Mouse (Mus musculus) intestine, embryonic 15.5 days (tissue): ENCODE data around the gene Ros1. TPM values are rescaled to one million over a fixed set of nuclear protein-coding genes. Genes with fewer than 3 reads are reported as not detected.

ENCODE experiments used
- ATAC-seq: fragments of 200-750 bp; cut with Nextera tagmentation; 2 replicates; pipeline ENCODE4 v1.8.0; 2017; ENCODE audit warnings: moderate TSS enrichment, moderate library complexity
- H3K27ac ChIP-seq: fragments of 300-500 bp; sonication (generic); 2 replicates; pipeline ENCODE4 v1.5.1; 2015; ENCODE audit warnings: mild to moderate bottlenecking, inconsistent platforms
- H3K27me3 ChIP-seq: fragments of 300-500 bp; sonication (generic); replicated peaks from 2 replicates; pipeline ENCODE4 v1.6.1; 2015; ENCODE audit warnings: inconsistent platforms
- H3K36me3 ChIP-seq: fragments of 300-500 bp; sonication (generic); 2 replicates; pipeline ENCODE4 v1.6.1; 2015; ENCODE audit warnings: inconsistent platforms
- H3K4me1 ChIP-seq: fragments of 300-500 bp; sonication (generic); replicated peaks from 2 replicates; pipeline ENCODE4 v1.6.1; 2015; ENCODE audit warnings: inconsistent platforms
- H3K4me2 ChIP-seq: fragments of 300-500 bp; sonication (generic); replicated peaks from 2 replicates; pipeline ENCODE4 v1.6.1; 2015; ENCODE audit warnings: mild to moderate bottlenecking, inconsistent platforms
- H3K4me3 ChIP-seq: fragments of 300-500 bp; sonication (generic); replicated peaks from 2 replicates; pipeline ENCODE4 v1.5.1; 2015; ENCODE audit warnings: inconsistent platforms
- H3K9ac ChIP-seq: fragments of 300-500 bp; sonication (generic); 2 replicates; pipeline ENCODE4 v1.6.1; 2015; ENCODE audit warnings: inconsistent platforms
- H3K9me3 ChIP-seq: fragments of 300-500 bp; sonication (generic); 2 replicates; pipeline ENCODE4 v1.6.1; 2016; ENCODE audit warnings: inconsistent platforms
- WGBS: fragments of 180-500 bp; shearing (Covaris S2); methylation state at CpG from one replicate; pipeline ENCODE4 v1.1.7; 2015; 5-methylcytosine and 5-hydroxymethylcytosine counted together
- polyA plus RNA-seq: library from polyadenylated mRNA; unstranded; fragments of >200 nt; fragmentation: Nextera tagmentation; extraction: Ambion mirVana; gene quantifications from 2 replicates; pipeline ENCODE4 v1.2.1, GENCODE M21; 2015

Gene Ros1
- polyA plus RNA-seq, 1 experiment from 2014 or later: 3.3 TPM

DNA sequence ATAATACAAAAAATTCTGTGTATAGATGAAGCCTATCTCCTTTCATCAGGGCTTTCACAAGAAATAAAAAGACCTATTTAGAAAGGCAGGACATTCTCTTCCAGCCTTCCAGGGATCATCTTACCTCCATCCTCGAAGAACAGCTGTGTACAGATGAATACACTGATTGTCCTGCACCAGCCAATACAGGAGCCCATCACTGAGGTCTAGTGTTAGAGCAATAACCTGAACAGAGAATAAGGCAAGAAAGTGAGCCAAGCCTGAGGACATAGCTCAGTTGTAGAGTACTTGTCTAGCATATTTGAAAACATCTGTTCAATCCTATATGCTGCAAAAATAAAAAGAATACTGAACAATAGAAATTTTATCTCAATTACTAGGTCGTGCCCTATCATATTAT is 64.3 kb downstream of the Ros1 start:
- H3K4me2 ChIP-seq: no peak overlapping the region
- 58% methylated on average over 2 of the region's 2 CpGs for WGBS

DNA sequence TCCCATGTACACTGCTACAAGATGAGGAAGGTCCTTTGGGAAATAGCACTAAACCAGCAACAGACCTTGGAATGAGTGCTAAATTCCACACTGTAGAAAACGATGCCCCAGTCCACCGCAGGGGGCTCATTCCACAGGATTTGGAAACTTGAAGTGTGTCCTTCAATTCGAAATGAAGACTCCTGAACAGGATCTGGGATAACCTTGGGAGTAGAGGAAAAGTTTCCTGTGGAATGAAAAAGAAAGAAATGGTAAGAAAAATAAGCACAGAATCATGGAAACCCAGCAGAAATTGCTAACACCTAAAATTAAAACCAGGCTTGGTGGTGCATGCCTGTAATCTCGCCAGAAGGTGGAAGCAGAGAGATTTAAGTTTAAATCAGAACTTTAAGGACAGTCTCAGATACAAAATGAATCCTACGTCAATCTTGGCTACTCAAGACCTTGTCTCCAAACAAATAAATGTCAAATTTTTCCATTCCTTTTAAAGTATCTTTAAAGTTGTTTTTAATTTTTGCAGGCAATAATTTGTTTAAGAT is 66.1 kb downstream of the Ros1 start:
- Histone ChIP-seq H3K36me3 (no peaks in the 10 kb centered on the region), H3K9ac (no peak overlapping the region), H3K9me3 (no peaks in the 10 kb centered on the region), H3K4me2 (no peak overlapping the region), H3K4me1 (no peaks in the 10 kb centered on the region), H3K27me3 (no peaks in the 10 kb centered on the region), H3K4me3 (no peak overlapping the region), H3K27ac (no peak overlapping the region)
- WGBS: 57% methylated on average over 5 of the region's 5 CpGs
- no peak for ATAC-seq

More for the DNA sequence above, 64.3 kb downstream of the Ros1 start:
- H3K27ac ChIP-seq: no peak overlapping the region
- H3K4me3 ChIP-seq: no peak overlapping the region
- H3K9ac ChIP-seq: no peak overlapping the region
- no peaks in the 10 kb centered on the region for H3K9me3 ChIP-seq
- H3K36me3 ChIP-seq: no peaks in the 10 kb centered on the region
- no peaks in the 10 kb centered on the region for H3K4me1 ChIP-seq
- no peaks in the 10 kb centered on the region for H3K27me3 ChIP-seq
- no peak for ATAC-seq

DNA sequence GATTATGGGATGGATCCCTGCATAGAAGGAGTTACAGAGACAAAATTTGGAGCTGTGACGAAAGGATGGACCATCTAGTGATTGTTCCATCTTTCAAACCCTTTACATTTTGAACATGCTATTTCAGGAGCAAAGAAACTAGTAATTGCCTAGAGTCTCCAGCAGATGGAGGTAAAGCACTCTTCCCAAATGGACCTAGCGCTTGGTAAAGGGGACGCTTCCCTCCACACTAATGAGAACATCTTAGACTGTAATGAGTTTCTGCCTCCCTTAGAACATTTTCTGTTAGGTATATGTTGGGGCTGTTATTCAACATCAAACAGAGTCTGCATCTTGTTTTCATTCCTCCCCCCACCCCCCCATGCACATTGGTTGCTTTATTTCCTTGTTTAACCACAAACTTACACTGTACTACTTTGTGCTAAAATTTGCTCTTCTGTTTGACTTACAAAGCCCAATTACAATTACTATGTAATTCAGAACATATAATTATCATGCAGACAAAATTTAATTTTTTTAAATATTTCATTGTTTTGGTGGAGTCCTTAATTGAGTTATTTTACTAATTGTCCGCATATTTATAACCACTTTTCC is 88.8 kb downstream of the Ros1 start:
- H3K36me3 ChIP-seq: no peaks in the 10 kb centered on the region
- no peak overlapping the region for H3K4me3 ChIP-seq
- H3K9ac ChIP-seq: no peak overlapping the region
- peak; percentile 80 for ATAC-seq
- no peaks in the 10 kb centered on the region for H3K4me1 ChIP-seq
- 38% methylated on average over 4 of the region's 4 CpGs for WGBS
- H3K9me3 ChIP-seq: no peaks in the 10 kb centered on the region
- no peak overlapping the region for H3K4me2 ChIP-seq
- no peaks in the 10 kb centered on the region for H3K27me3 ChIP-seq
- H3K27ac ChIP-seq: no peak overlapping the region

DNA sequence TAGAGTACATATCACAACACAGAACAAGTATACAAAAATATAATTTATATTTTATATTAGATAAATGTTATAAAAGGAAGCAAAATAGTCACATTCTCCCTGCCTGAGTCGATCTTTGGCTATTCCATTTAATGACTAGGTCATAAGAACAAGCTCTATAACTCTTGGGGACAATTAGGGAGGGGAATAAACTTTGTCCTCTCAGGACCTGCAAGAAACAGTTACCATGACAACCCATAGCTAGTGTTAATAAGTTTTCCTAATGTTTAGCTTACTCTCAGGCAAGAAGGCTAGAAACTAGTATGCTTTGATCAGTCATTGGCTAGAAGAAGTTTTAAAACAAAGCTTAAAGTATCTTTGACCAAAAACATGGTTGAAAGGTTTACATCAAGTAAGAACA is 93.8 kb downstream of the Ros1 start:
- 56% methylated on average over 1 of the region's 1 CpGs for WGBS
- Histone ChIP-seq H3K4me2 (no peak overlapping the region), H3K9ac (no peak overlapping the region), H3K4me1 (no peaks in the 10 kb centered on the region), H3K27ac (no peak overlapping the region), H3K9me3 (no peaks in the 10 kb centered on the region), H3K27me3 (no peaks in the 10 kb centered on the region), H3K36me3 (no peaks in the 10 kb centered on the region), H3K4me3 (no peak overlapping the region)
- peak; percentile 81 for ATAC-seq

DNA sequence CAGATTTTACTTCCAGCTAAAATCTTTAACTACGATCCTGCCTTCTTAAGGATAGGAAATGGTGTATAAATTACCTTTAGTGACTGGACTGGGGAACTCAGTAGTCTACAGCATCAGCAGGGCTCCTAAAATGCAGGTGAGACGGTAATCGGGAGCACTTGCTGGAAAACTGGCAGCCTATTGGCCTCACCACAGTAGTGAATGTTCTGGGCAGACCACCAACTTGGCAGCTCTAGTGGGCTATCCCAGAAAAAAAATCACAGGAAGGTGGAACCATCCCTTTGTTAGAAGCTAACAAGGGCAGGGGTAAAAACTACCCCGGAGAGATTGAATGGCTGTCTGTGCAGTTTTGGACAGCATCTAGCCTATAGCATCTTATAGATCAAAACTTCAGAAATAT is 102.9 kb downstream of the Ros1 start:
- Histone ChIP-seq H3K9ac (no peak overlapping the region), H3K4me3 (no peak overlapping the region), H3K4me2 (no peak overlapping the region), H3K27ac (no peak overlapping the region), H3K9me3 (no peaks in the 10 kb centered on the region), H3K36me3 (no peaks in the 10 kb centered on the region), H3K4me1 (no peaks in the 10 kb centered on the region), H3K27me3 (no peaks in the 10 kb centered on the region)
- no peak for ATAC-seq
- WGBS: 85% methylated on average over 4 of the region's 4 CpGs

DNA sequence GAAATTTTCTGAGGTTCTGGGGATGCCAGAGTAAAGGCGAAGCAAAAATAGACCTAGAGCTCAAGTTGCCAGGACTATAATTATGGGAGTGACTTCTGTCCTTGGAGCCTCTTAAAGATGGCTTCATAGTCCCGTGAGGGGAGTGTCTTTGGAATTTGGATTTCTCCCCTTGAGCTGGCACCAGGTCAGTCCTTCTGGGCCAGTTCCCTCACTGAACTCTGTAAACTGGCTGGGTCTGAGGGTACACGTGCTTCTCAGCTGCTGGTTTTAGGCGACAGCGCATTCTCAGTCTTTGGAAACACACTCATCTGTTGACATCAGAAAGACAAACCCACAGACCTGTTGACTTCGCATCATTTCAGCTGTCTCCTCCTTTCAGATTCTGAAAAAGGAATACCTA is 108.4 kb downstream of the Ros1 start:
- Histone ChIP-seq H3K4me3 (no peak overlapping the region), H3K4me1 (no peaks in the 10 kb centered on the region), H3K9ac (no peak overlapping the region), H3K27ac (no peak overlapping the region), H3K27me3 (no peaks in the 10 kb centered on the region), H3K36me3 (no peaks in the 10 kb centered on the region), H3K9me3 (no peaks in the 10 kb centered on the region), H3K4me2 (no peak overlapping the region)
- ATAC-seq: no peak
- WGBS: 87% methylated on average over 6 of the region's 6 CpGs

DNA sequence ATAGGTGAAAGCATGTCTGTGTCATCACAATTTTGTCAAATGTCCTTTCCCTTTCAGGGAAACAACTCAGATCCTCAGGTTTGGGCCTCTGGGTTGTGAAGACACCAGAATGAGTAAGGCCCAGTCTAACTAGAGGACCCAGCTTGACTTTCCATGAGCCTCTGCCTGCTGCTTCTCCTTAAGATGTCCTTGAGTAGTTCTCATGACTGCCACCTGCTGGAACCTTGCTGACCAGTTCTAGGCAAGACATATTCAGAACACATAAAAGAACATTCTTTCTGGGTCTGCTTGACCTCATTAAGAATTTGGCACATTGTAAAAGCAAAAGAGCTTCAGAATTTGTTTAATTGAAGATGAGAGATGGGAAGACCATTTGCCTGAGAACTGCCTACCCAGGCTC is 122.6 kb downstream of the Ros1 start:
- ATAC-seq: no peak
- Histone ChIP-seq H3K4me1 (no peaks in the 10 kb centered on the region), H3K27me3 (no peaks in the 10 kb centered on the region), H3K9ac (no peak overlapping the region), H3K4me2 (no peak overlapping the region), H3K36me3 (no peaks in the 10 kb centered on the region), H3K27ac (no peak overlapping the region), H3K4me3 (no peak overlapping the region), H3K9me3 (no peaks in the 10 kb centered on the region)

DNA sequence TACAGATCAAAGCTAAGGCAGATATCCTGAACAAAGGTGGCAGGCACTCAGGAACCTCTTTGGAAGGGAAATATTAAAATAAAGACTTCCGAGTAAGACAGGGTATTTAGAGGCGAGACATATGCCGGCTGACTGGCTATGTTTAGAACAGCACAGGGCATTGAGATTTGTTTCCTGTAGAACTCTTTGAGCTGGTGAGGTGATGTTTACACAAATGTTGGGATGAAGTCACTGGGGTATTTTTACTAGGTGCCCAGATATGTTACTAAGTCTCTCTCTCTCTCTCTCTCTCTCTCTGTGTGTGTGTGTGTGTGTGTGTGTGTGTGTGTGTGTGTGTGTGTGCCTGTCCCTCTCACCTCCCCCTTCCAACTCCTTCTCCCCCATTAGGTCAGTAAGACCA is 146.8 kb downstream of the Ros1 start:
- H3K27me3 ChIP-seq: no peaks in the 10 kb centered on the region
- no peak overlapping the region for H3K4me3 ChIP-seq
- ATAC-seq: no peak
- H3K9me3 ChIP-seq: no peaks in the 10 kb centered on the region
- H3K36me3 ChIP-seq: no peaks in the 10 kb centered on the region
- WGBS: 51% methylated on average over 3 of the region's 3 CpGs
- H3K4me1 ChIP-seq: no peaks in the 10 kb centered on the region
- H3K9ac ChIP-seq: no peak overlapping the region
- no peak overlapping the region for H3K27ac ChIP-seq
- H3K4me2 ChIP-seq: no peak overlapping the region

DNA sequence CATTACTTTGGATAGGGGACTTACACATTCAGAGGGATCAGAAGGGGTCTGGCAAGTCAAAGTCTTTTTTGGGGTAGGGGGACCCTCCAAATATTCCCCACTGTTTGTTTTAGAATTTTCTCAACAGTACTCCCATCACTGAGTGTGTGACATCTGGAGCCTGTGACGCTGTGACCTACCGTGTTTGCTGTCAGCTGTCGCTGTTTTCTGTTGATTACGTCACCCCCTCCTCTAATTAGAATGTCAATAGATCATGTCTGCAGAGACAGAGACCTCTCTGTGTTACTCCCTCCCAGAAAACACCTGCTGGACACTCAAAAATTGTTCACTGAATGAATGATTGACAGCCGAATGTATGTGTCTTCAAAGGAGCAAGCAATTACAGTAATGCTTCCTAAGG is 152.0 kb downstream of the Ros1 start:
- Histone ChIP-seq H3K4me1 (no peaks in the 10 kb centered on the region), H3K4me3 (no peak overlapping the region), H3K27me3 (no peaks in the 10 kb centered on the region), H3K4me2 (no peak overlapping the region), H3K9ac (no peak overlapping the region), H3K27ac (no peak overlapping the region), H3K9me3 (no peaks in the 10 kb centered on the region), H3K36me3 (no peaks in the 10 kb centered on the region)
- no peak for ATAC-seq
- 76% methylated on average over 5 of the region's 5 CpGs for WGBS

DNA sequence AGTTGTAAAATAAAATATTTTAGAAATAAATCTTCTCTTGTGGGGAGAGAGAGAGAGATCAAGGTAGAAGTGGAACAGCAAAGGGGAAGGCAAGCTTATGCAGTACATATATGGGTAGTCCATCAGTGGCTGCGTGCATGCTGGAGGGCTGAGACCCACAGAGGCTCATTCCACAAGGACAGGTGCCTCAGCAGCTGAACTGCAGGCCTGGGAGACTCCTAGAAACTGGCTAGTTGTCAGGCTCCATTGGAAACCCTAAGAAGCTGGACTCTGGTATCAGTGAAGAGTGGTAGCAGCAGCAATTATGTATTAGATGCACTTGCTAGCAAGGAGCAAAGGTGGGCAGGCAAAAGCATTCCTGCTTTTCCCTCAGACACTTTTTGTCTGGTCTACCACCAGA is 155.7 kb downstream of the Ros1 start:
- H3K27ac ChIP-seq: no peak overlapping the region
- no peak overlapping the region for H3K4me2 ChIP-seq
- no peak overlapping the region for H3K4me3 ChIP-seq
- no peaks in the 10 kb centered on the region for H3K27me3 ChIP-seq
- H3K36me3 ChIP-seq: no peaks in the 10 kb centered on the region
- no peaks in the 10 kb centered on the region for H3K4me1 ChIP-seq
- ATAC-seq: no peak
- H3K9ac ChIP-seq: no peak overlapping the region
- H3K9me3 ChIP-seq: no peaks in the 10 kb centered on the region
- 75% methylated on average over 1 of the region's 1 CpGs for WGBS

DNA sequence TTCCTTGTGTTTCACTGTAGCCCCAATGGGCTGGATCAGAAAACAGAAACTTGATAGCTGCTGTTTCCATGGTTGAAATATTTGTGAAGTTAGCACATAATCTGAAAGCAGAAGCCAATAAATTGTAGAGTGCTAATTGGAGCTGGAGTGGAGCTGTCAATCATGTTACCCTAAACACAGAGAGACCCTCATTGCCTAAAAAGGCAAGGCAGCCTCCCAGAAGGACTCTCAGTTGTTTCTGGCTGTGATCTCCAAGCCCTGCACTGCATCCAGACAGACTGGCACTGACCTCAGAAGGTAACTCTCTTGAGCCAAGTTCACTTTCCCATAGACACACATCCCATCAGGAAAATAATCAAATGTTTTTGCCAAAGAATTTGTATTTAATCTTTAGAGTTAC is 161.3 kb downstream of the Ros1 start:
- peaks cover 21% of the 10 kb centered on the region for H3K27me3 ChIP-seq
- H3K36me3 ChIP-seq: no peaks in the 10 kb centered on the region
- no peak overlapping the region for H3K4me3 ChIP-seq
- no peaks in the 10 kb centered on the region for H3K4me1 ChIP-seq
- no peak overlapping the region for H3K27ac ChIP-seq
- no peaks in the 10 kb centered on the region for H3K9me3 ChIP-seq
- ATAC-seq: no peak
- H3K4me2 ChIP-seq: no peak overlapping the region
- H3K9ac ChIP-seq: no peak overlapping the region

DNA sequence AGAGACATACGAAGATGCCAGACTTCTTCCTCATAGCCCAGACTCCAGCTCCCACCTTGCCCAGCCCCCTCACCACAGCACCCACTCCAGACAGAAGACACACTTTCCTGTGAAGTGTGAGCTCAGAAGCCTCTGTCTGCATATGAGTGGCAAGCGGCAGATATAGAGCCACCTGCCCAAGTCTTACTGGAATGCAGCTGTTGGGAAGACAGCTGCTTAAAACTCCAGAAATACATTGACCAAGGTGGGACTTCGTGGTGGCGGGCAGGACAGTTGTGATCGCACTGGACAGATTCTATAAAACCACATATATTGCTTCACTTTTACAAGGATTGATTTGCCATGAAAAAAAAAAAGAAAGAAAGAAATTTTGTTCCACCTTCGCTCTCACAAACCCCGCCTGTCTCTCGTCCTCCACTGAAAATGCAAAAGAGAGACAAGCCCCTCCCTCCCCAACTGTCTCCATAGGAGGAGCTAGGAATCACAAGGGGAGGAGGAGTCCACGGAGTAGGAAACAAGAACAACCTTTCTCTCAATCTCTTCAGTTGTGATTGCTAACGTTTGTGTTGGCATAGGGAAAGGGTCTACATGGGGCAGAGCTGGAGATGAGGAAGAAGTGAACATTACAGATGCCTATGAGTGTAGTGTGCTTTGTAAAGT is 165.5 kb downstream of the Ros1 start:
- Histone ChIP-seq H3K4me3 (no peak overlapping the region), H3K27me3 (peaks cover 60% of the 10 kb centered on the region), H3K9me3 (no peaks in the 10 kb centered on the region), H3K36me3 (no peaks in the 10 kb centered on the region), H3K4me2 (peak overlapping the region; percentile 38), H3K4me1 (peaks cover 9% of the 10 kb centered on the region), H3K27ac (no peak overlapping the region), H3K9ac (no peak overlapping the region)
- ATAC-seq: peak; percentile 73
- WGBS: 3% methylated on average over 10 of the region's 10 CpGs
